ENCODE assay signal across 22 mouse cellular contexts in genomic region chr8:88673859-88674258, GRCm38 (mm10). TPM values are rescaled to one million over a fixed set of nuclear protein-coding genes. Genes with fewer than 3 reads are reported as not detected.
"Had no signal": no experiment of that assay in that cellular context is flagged by ENCODE, and none has a peak within 500 bp of the region (broad histone marks: within the 10 kb centered on the region; RNA-seq: fewer than 3 reads in every experiment).

No protein-coding gene starts in this region.

- H3K9me3 ChIP-seq: lung, embryonic 15.5 days; midbrain, embryonic 13.5 days; midbrain, embryonic 15.5 days; neural tube, embryonic 13.5 days; neural tube, embryonic 15.5 days; stomach, embryonic 15.5 days had no signal

- H3K4me1 ChIP-seq: lung, embryonic 15.5 days; stomach, embryonic 15.5 days had no signal

- H3K4me2 ChIP-seq: lung, embryonic 15.5 days; midbrain, embryonic 11.5 days; midbrain, embryonic 13.5 days; midbrain, embryonic 15.5 days; neural tube, embryonic 13.5 days; neural tube, embryonic 15.5 days; stomach, embryonic 15.5 days had no signal

- H3K9ac ChIP-seq: liver, postnatal 0 days; lung, embryonic 15.5 days; midbrain, embryonic 13.5 days; midbrain, embryonic 15.5 days; neural tube, embryonic 13.5 days; neural tube, embryonic 15.5 days; stomach, embryonic 15.5 days had no signal

- H3K27ac ChIP-seq: lung, embryonic 15.5 days; macrophage; midbrain, embryonic 13.5 days; midbrain, embryonic 15.5 days; neural tube, embryonic 13.5 days; neural tube, embryonic 15.5 days; stomach, embryonic 15.5 days; stomach, postnatal 0 days had no signal

- H3K27me3 ChIP-seq: lung, embryonic 15.5 days; midbrain, embryonic 15.5 days; neural tube, embryonic 13.5 days; neural tube, embryonic 15.5 days; stomach, embryonic 15.5 days had no signal

- H3K36me3 ChIP-seq: lung, embryonic 15.5 days; midbrain, embryonic 13.5 days; midbrain, embryonic 15.5 days; neural tube, embryonic 13.5 days; neural tube, embryonic 15.5 days; stomach, embryonic 15.5 days had no signal

- DNase-seq: liver, postnatal 0 days; lung, adult 2 months; lung, postnatal 14 days; lung, postnatal 36 days; retina, postnatal 1 day; right cerebral cortex, adult 18-20 months; right cerebral cortex, postnatal 25 days; right cerebral cortex, postnatal 4 days; thymus, adult 2 months; thymus, postnatal 25 days; thymus, postnatal 4 days had no signal

- ATAC-seq: liver, postnatal 0 days; lung, postnatal 0 days; midbrain, embryonic 13.5 days; midbrain, embryonic 15.5 days had no signal

- H3K4me3 ChIP-seq: lung, embryonic 15.5 days; megakaryocyte, embryonic 14.5 days; midbrain, embryonic 13.5 days; midbrain, embryonic 15.5 days; neural tube, embryonic 13.5 days; neural tube, embryonic 15.5 days; stomach, embryonic 15.5 days had no signal

RNA-seq across cellular contexts. Expression of gene Nod2, which starts 26.7 kb away (rescaled TPM):
- polyA plus RNA-seq: neural tube, embryonic 13.5 days had no signal
